Mouse (Mus musculus): Measurements from ENCODE around the gene Ppm1l.

GRCm38 (mm10) chr3:69525072-69525529, 208.4 kb downstream of the Ppm1l start:
- TF ChIP-seq POLR2A (IDR thresholded peaks at IDR 0.05; ENCODE audit: low read depth, low read length) (no peak), CTCF (IDR thresholded peaks at IDR 0.05; ENCODE audit: borderline replicate concordance, insufficient read depth, low read length) (no peak)
